Mouse (Mus musculus) heart, embryonic 13.5 days (tissue): ENCODE data around the gene Clock. TPM values are rescaled to one million over a fixed set of nuclear protein-coding genes. Genes with fewer than 3 reads are reported as not detected.
A peak's percentile ranks its signal among the peaks of the same experiment; 100 is the strongest.

ENCODE experiments used
- ATAC-seq: fragments of 200-750 bp; cut with Nextera tagmentation; 2 replicates; pipeline ENCODE4 v1.8.0; 2017; ENCODE audit warnings: moderate TSS enrichment; ENCODE audit not compliant: insufficient number of reproducible peaks, low FRiP score, low TSS enrichment; ENCODE audit errors: extremely low read depth
- H3K27ac ChIP-seq: fragments of 300-500 bp; sonication (generic); replicated peaks from 2 replicates; pipeline ENCODE4 v1.5.1; 2015; ENCODE audit warnings: moderate library complexity, mild to moderate bottlenecking, inconsistent platforms
- H3K27me3 ChIP-seq: fragments of 300-500 bp; sonication (generic); replicated peaks from 2 replicates; pipeline ENCODE4 v1.6.1; 2015; ENCODE audit warnings: mild to moderate bottlenecking, inconsistent platforms
- H3K36me3 ChIP-seq: fragments of 300-500 bp; sonication (generic); 2 replicates; pipeline ENCODE4 v1.6.1; 2015; ENCODE audit warnings: mild to moderate bottlenecking, inconsistent platforms
- H3K4me1 ChIP-seq: fragments of 300-500 bp; sonication (generic); 2 replicates; pipeline ENCODE4 v1.6.1; 2015; ENCODE audit warnings: inconsistent platforms
- H3K4me2 ChIP-seq: fragments of 300-500 bp; sonication (generic); 2 replicates; pipeline ENCODE4 v1.6.1; 2015; ENCODE audit warnings: inconsistent platforms, mild to moderate bottlenecking, moderate library complexity
- H3K4me3 ChIP-seq: fragments of 300-500 bp; sonication (generic); 2 replicates; pipeline ENCODE4 v1.5.1; 2015; ENCODE audit warnings: moderate library complexity, mild to moderate bottlenecking, inconsistent platforms
- H3K9ac ChIP-seq: fragments of 300-500 bp; sonication (generic); 2 replicates; pipeline ENCODE4 v1.6.1; 2015; ENCODE audit warnings: inconsistent platforms, mild to moderate bottlenecking, moderate library complexity
- H3K9me3 ChIP-seq: fragments of 300-500 bp; sonication (generic); 2 replicates; pipeline ENCODE4 v1.6.1; 2016; ENCODE audit warnings: inconsistent platforms
- WGBS: fragments of 180-500 bp; shearing (Covaris S2); methylation state at CpG from one replicate; pipeline ENCODE4 v1.1.7; 2015; ENCODE audit warnings: mixed read lengths; 5-methylcytosine and 5-hydroxymethylcytosine counted together
- polyA plus RNA-seq: library from polyadenylated mRNA; unstranded; fragments of >200 nt; fragmentation: Nextera tagmentation; extraction: Ambion mirVana; gene quantifications from 2 replicates; pipeline ENCODE4 v1.2.1, GENCODE M21; 2015

Gene Clock
- polyA plus RNA-seq, 1 experiment from 2014 or later: 8.3 TPM

DNA sequence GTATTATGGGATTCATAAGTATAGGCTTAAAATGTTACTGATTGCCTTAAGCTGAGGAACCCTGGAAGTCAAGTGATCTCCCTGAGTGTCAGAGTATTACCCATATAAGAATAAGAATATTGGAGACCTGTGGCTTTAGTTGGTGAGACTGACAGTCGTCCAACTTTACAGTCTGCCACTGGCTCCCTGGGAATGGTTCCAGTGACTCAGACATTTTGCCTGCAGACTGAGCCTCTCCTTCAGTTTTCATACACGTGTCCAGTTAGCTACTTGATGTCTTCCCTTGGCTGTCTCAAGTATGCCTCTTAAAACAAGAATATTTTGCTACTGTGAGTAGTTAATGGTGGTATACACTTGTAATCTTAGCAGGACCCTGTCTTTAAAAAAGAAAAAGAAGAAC, 3.6 kb upstream of the Clock start:
- Histone ChIP-seq H3K4me1 (peaks cover 8% of the 10 kb centered on the region), H3K9ac (no peak overlapping the region), H3K4me3 (no peak overlapping the region), H3K27me3 (no peaks in the 10 kb centered on the region), H3K4me2 (no peak overlapping the region), H3K36me3 (no peaks in the 10 kb centered on the region), H3K27ac (no peak overlapping the region), H3K9me3 (no peaks in the 10 kb centered on the region)
- WGBS: 51% methylated on average over 2 of the region's 2 CpGs
- no peak for ATAC-seq

DNA sequence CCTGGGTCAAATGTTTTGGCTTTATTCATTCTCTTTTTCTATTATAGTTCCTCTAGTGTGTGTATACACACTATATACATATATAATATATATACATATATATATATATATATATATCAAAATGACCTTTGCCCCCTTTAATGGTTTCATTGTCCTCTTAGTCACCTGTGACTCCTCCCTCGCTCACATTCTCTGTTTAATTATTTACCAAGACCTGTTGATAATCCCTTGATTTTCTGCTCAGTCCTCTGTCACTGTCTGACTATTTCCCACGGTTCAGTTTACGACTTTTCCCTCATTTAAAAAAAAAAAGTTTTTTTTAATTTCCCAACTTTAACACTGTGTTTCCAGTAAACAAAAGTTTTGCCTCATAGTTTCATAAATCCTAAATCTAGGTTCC, 1.7 kb upstream of the Clock start:
- 88% methylated on average over 3 of the region's 3 CpGs for WGBS
- no peaks in the 10 kb centered on the region for H3K36me3 ChIP-seq
- H3K27me3 ChIP-seq: no peaks in the 10 kb centered on the region
- H3K9ac ChIP-seq: no peak overlapping the region
- H3K9me3 ChIP-seq: no peaks in the 10 kb centered on the region
- H3K4me2 ChIP-seq: no peak overlapping the region
- H3K4me1 ChIP-seq: peaks cover 19% of the 10 kb centered on the region
- no peak overlapping the region for H3K27ac ChIP-seq
- no peak overlapping the region for H3K4me3 ChIP-seq
- no peak for ATAC-seq

DNA sequence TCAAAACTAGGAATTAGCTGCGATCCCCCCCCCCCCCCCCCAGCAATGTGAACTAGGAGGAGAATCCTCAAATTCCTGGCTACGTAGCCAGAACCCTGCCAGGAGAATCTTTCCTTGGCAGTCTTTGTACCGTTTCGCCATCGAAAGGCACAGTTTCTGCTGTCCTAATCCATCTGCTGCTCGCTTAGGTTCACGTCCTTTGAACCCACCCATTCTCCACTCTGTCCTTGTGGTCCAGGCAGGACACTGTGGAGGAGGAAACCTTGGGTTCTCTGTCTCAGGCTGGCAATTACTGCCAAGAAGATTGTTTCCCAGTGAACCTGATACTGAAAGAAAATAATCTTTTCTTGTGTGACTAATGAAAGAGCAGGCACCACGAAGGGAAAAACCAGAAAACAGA, 1.0 kb upstream of the Clock start:
- H3K27ac ChIP-seq: no peak overlapping the region
- no peaks in the 10 kb centered on the region for H3K36me3 ChIP-seq
- peak overlapping the region; percentile 93 for H3K4me3 ChIP-seq
- 3% methylated on average over 8 of the region's 8 CpGs for WGBS
- peak overlapping the region; percentile 98 for H3K9ac ChIP-seq
- H3K9me3 ChIP-seq: no peaks in the 10 kb centered on the region
- H3K27me3 ChIP-seq: no peaks in the 10 kb centered on the region
- ATAC-seq: no peak
- H3K4me2 ChIP-seq: peak overlapping the region; percentile 93
- H3K4me1 ChIP-seq: peaks cover 19% of the 10 kb centered on the region

DNA sequence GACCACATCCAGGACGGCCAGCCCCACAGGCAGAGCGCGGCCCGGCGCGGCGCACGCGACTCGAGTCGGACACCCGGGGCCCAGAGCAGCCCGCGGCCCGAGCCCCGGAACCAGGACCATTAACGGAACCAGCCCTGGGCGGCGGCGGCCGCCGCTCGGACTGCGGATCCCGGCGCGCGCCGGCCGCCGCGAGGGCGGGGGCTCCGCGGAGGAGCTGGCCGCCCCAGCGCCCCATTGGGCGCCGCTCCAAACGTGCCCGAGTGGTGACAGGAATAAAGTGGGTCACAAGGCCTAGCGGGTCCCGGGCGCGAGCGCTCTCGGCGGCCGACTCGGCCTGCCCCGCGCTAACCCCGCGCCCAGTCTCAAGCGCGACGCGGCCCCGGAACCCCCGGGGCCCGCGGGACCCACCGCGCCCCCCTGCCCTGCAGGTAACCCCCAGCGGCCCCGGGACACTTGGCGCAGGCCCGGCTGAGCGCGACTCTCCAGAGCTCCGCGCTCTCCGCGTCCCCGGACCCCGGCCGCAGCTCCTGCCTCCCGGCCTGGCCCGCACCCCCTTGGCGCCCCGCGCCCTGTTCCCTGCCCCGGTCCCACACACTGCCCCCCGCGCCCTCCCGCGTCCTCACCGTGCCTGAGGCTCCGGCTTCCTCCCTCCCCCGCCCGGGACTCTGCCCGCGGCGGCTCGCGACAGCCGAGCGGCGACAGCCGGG, 694 bp downstream of the Clock start:
- no peaks in the 10 kb centered on the region for H3K27me3 ChIP-seq
- peak overlapping the region; percentile 93 for H3K4me3 ChIP-seq
- H3K9ac ChIP-seq: peak overlapping the region; percentile 98
- WGBS: under 1% methylated on average over 75 of the region's 100 CpGs
- peak overlapping the region; percentile 93 for H3K4me2 ChIP-seq
- H3K9me3 ChIP-seq: no peaks in the 10 kb centered on the region
- ATAC-seq: peak; percentile 74
- H3K36me3 ChIP-seq: no peaks in the 10 kb centered on the region
- peak overlapping the region; percentile 98 for H3K27ac ChIP-seq
- H3K4me1 ChIP-seq: peaks cover 19% of the 10 kb centered on the region

DNA sequence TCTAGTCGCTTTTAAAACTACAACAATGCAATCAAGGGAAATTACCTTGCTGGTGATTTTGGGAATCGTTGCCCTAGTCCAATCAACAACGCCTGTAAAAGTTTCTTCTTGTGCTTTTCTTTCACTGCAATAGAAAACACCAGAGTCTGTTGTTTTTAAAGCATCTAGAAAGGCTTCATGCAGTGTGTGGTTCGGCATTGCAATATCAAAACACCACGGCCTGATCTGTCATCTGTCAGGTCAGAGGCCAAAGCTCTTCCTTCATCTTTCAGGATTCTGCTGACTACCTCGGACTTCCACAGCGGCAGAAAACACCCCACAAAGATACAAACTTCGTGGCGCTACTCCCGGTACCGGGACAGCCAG, 1.2 kb downstream of the Clock start:
- Histone ChIP-seq H3K4me3 (peak overlapping the region; percentile 93), H3K4me2 (peak overlapping the region; percentile 93), H3K9ac (peak overlapping the region; percentile 98), H3K4me1 (peaks cover 19% of the 10 kb centered on the region), H3K9me3 (no peaks in the 10 kb centered on the region), H3K27me3 (no peaks in the 10 kb centered on the region), H3K27ac (peak overlapping the region; percentile 98), H3K36me3 (no peaks in the 10 kb centered on the region)
- no peak for ATAC-seq
- WGBS: 7% methylated on average over 11 of the region's 11 CpGs

DNA sequence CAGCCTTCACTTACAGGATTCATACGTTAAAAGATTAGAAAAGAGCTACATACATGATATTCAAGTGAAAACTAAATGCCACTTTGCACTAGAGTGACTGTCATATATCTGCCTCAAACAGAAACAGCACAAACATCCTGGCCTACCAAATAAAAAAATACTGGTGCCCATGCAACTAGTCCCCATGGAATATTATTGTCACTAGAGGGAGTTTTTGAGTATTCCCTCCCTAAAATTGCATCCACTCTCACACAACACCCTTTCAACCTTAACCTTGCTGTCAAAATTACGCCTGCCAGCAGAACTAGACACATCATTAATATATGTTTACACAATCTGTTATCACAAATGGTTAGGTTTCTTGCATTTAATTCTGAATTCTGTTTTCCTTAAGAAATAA, 2.6 kb downstream of the Clock start:
- peaks cover 19% of the 10 kb centered on the region for H3K4me1 ChIP-seq
- no peak overlapping the region for H3K27ac ChIP-seq
- no peak overlapping the region for H3K4me3 ChIP-seq
- no peaks in the 10 kb centered on the region for H3K36me3 ChIP-seq
- no peak overlapping the region for H3K4me2 ChIP-seq
- H3K9me3 ChIP-seq: no peaks in the 10 kb centered on the region
- H3K27me3 ChIP-seq: no peaks in the 10 kb centered on the region
- no peak for ATAC-seq
- 76% methylated on average over 2 of the region's 2 CpGs for WGBS
- H3K9ac ChIP-seq: no peak overlapping the region

DNA sequence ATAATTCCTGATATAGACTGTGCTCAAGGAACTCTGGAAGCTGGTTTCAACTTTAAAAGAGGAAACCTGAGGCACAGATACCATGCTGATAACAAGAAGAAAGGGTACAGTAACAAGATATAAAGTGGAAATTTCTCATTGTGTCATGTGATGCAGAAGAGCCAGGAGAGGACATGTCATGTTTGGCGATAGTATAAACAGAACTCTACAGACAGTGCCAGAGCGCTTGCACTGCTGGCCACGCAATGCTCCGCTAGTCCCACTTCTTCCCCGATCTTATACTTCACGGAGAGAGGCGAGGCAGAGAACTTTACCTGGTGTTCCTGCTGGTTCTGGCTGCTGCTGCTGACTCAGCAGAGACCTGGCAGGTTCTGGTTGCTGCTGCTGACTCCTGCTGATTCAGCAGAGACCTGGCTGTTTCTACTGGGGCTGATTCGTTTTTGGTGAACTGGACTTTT, 15.3 kb downstream of the Clock start:
- Histone ChIP-seq H3K27ac (no peak overlapping the region), H3K4me2 (no peak overlapping the region), H3K9ac (no peak overlapping the region), H3K4me1 (peaks cover 8% of the 10 kb centered on the region; the same call in 1 of the 2 replicates), H3K27me3 (no peaks in the 10 kb centered on the region), H3K36me3 (no peaks in the 10 kb centered on the region), H3K9me3 (0 out of 2 replicates have a peak, but pooled peaks cover 2% of the 10 kb centered on the region), H3K4me3 (no peak overlapping the region)
- ATAC-seq: no peak
- WGBS: 69% methylated on average over 8 of the region's 8 CpGs

DNA sequence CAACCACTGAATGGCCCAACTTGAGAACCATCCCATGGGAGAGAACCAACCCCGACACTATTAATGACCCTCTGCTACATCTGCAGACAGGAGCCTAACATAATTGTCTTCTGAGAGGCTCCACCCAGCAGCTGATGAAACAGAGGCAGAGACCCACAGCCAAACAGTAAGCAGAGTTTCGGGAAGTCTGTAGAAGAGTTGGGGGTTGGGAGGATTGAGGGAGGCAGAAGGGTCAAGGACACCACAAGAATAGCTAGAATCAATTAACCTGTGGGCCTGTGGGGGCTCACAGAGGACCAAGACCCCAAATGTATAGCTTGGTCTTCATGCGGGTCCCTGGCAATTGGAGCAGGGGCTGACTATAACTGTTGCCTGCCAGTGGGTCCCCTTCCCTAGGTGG, 16.3 kb downstream of the Clock start:
- Histone ChIP-seq H3K9me3 (0 out of 2 replicates have a peak, but pooled peaks cover 2% of the 10 kb centered on the region), H3K4me3 (no peak overlapping the region), H3K4me1 (peaks cover 11% of the 10 kb centered on the region), H3K9ac (no peak overlapping the region), H3K27ac (no peak overlapping the region), H3K4me2 (no peak overlapping the region), H3K27me3 (no peaks in the 10 kb centered on the region), H3K36me3 (no peaks in the 10 kb centered on the region)
- no peak for ATAC-seq
- 94% methylated on average over 3 of the region's 3 CpGs for WGBS

DNA sequence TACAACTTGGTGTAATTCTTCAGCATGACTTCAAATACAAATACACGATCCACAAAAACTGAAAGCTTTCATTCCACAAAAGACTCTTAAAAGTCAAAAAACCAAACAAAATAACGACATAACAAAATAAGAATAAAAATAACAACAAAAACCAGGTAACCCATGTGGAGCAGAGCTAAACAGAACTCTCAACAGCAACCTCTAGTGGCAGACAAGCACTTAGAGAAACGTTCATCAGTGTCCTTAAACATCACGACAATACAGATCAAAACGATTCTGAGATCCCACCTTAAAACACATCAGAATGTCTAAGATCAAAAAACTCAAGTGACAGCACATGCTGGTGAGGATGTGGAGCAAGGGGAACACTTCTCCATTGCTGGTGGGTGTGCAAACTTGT, 17.5 kb downstream of the Clock start:
- no peaks in the 10 kb centered on the region for H3K27me3 ChIP-seq
- no peaks in the 10 kb centered on the region for H3K36me3 ChIP-seq
- H3K9ac ChIP-seq: no peak overlapping the region
- WGBS: 72% methylated on average over 5 of the region's 5 CpGs
- no peak overlapping the region for H3K27ac ChIP-seq
- no peak overlapping the region for H3K4me2 ChIP-seq
- ATAC-seq: no peak
- no peak overlapping the region for H3K4me3 ChIP-seq
- peaks cover 11% of the 10 kb centered on the region for H3K4me1 ChIP-seq
- H3K9me3 ChIP-seq: 0 out of 2 replicates have a peak, but pooled peaks cover 2% of the 10 kb centered on the region

DNA sequence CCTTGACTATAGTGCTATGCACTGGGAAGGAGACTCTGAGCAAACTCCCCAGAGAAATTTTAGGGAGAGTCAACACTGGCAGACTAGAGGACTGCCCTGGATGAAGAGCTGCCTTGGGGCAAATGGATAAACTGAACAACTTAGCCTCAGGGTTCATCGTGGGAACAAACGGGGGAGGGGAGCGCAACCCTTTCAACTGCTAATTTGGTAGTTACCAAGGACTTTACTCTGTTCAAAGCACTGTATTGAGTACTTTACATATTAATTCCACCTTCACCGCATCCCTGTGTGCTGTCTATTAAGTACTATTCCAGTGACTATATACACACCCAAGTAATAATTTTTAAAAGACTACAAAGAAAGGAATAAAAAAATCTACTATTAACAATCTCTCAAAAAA, 18.9 kb downstream of the Clock start:
- no peak for ATAC-seq
- WGBS: 76% methylated on average over 4 of the region's 4 CpGs

DNA sequence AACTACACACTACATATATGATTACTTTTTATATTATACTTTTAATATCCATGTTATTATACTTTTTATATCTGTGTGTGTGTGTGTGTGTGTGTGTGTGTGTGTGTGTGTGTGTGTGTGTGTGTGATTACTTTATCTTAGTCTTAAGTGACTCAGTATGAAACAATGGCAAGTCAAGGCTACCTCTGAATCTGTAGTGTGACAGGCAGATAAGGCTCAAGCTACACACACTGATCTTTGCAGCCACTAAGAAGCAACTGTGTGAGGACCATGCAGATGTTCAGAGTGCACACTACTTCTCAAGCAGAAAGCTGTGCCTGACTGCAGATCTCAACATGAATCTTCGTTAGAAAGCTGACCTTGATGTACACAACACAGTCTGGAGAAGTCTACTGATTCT, 20.7 kb downstream of the Clock start:
- Histone ChIP-seq H3K9me3 (0 out of 2 replicates have a peak, but pooled peaks cover 2% of the 10 kb centered on the region), H3K27me3 (no peaks in the 10 kb centered on the region), H3K4me3 (no peak overlapping the region), H3K36me3 (no peaks in the 10 kb centered on the region), H3K9ac (no peak overlapping the region), H3K4me1 (peaks cover 3% of the 10 kb centered on the region; the same call in 1 of the 2 replicates), H3K27ac (no peak overlapping the region), H3K4me2 (no peak overlapping the region)
- 58% methylated on average over 1 of the region's 1 CpGs for WGBS
- no peak for ATAC-seq

More for the DNA sequence above, 18.9 kb downstream of the Clock start:
- Histone ChIP-seq H3K4me3 (no peak overlapping the region), H3K9ac (no peak overlapping the region), H3K4me1 (peaks cover 11% of the 10 kb centered on the region), H3K4me2 (no peak overlapping the region), H3K36me3 (no peaks in the 10 kb centered on the region), H3K27me3 (no peaks in the 10 kb centered on the region), H3K9me3 (0 out of 2 replicates have a peak, but pooled peaks cover 2% of the 10 kb centered on the region), H3K27ac (no peak overlapping the region)

DNA sequence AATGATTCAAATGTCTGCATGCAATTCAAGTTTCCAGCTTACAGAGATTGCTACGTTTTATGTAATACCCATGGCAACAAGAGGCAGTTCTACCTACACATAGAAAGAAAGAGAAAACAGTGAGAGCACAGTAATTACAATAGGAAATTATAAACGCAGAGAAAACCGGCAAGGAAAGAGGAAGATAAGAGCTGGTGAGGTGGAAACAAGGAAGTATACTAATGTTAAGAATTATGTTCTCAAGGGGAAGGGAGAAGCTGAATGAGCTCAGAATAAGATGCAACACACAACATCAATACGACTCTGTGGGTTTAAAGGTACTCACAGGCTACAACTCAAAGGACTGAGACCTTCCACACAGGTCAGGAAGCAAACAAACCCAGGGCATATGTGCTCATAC, 29.6 kb downstream of the Clock start:
- 77% methylated on average over 4 of the region's 4 CpGs for WGBS
- no peak overlapping the region for H3K4me3 ChIP-seq
- H3K27ac ChIP-seq: no peak overlapping the region
- H3K4me1 ChIP-seq: no peaks in the 10 kb centered on the region
- peaks cover 15% of the 10 kb centered on the region for H3K36me3 ChIP-seq
- no peaks in the 10 kb centered on the region for H3K9me3 ChIP-seq
- H3K27me3 ChIP-seq: no peaks in the 10 kb centered on the region
- no peak overlapping the region for H3K4me2 ChIP-seq
- no peak for ATAC-seq
- H3K9ac ChIP-seq: no peak overlapping the region
